Mouse (Mus musculus): ENCODE data around the gene Smr2. TPM values are rescaled to one million over a fixed set of nuclear protein-coding genes. Genes with fewer than 3 reads are reported as not detected.

The Smr2 gene
- not detected for polyA plus RNA-seq (2017; shearing (Covaris generic))

DNA sequence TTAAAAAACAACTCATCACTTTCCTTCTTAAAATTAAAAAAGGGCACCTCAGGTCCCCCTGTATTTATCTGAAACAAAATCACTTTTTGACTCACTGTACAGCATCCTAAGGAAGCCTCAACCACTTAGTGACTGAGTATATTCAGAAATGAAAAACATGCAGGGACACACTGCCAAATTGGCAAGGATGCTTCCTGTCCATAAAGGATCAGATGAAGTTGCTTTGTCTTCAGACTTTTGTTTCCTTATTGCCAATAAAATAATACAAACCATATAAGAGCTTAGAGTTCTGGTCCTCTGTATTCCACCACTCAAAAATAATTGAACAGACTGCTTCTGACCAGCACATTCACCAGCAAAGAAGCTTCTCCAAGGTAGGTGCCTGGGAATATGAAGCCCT lies at the start of gene Smr2:
Smr2 (plus strand) TSS at position 301 of the 400 bp plus-strand sequence.

DNA sequence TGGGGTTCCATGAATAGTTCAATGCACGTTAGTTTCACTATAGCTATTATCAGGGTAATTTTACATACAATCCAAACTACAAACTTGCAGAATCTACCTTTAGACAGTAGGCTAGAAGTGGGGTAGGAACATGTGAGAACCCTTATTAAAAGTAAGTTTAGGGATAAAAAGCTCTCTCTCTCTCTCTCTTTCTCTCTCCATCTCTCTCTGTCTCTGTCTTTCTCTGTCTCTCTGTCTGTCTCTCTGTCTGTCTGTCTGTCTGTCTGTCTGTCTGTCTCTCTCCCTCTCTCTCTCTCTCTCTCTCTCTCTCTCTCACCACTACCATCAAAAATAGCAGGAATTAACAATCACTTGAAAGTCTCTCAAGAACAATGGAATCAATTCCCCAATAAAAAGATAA lies 25.1 kb downstream of the Smr2 start, which contains the start of gene Gm11116:
Gm11116 (minus strand) TSS at position 101 of the 400 bp plus-strand sequence.

DNA sequence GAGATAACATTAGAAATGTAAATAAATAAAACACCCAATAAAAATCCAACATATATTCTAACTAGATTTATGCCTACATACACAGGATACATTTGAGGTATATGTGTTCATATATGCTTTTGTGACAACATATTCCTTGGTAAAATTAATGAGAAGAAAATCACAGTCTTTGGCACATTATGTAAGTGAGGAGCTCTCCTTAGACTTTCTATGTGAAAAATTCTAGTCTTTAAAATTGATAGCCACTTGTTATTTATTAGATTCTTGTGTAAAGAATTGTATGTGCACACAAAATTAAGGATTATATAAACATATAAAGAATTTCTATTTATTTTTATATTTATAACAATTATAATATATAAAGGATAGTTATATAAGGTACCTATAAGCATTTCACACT lies 67.6 kb downstream of the Smr2 start, which contains the start of gene Gm11115:
Gm11115 (minus strand) TSS at position 101 of the 400 bp plus-strand sequence.

Other genes with a start within 250 kb of the Smr2 start
- gene Odam, start 201.5 kb upstream of the Smr2 start, polyA plus RNA-seq (2017; shearing (Covaris generic)), result not detected
- not detected for gene Csn3, start 161.0 kb upstream of the Smr2 start, polyA plus RNA-seq (2017; shearing (Covaris generic))
- gene 2310003L06Rik, start 117.1 kb upstream of the Smr2 start, polyA plus RNA-seq (2017; shearing (Covaris generic)), result 0.21 TPM
- not detected for gene Gm28434, start 117.0 kb upstream of the Smr2 start, polyA plus RNA-seq (2017; shearing (Covaris generic))
- not detected for gene Cabs1, start 107.1 kb upstream of the Smr2 start, polyA plus RNA-seq (2017; shearing (Covaris generic))
- gene Smr3a, start 84.0 kb upstream of the Smr2 start, polyA plus RNA-seq (2017; shearing (Covaris generic)), result not detected
- gene Gm11116, start 25.0 kb downstream of the Smr2 start, polyA plus RNA-seq (2017; shearing (Covaris generic)), result not detected
- not detected for gene Gm11115, start 67.5 kb downstream of the Smr2 start, polyA plus RNA-seq (2017; shearing (Covaris generic))
- gene Gm7714, start 182.4 kb downstream of the Smr2 start, polyA plus RNA-seq (2017; shearing (Covaris generic)), result not detected
- not detected for gene Prol1, start 230.8 kb downstream of the Smr2 start, polyA plus RNA-seq (2017; shearing (Covaris generic))